Mouse (Mus musculus): ENCODE measurements around the gene Gm3776. TPM values are rescaled to one million over a fixed set of nuclear protein-coding genes. Genes with fewer than 3 reads are reported as not detected.
"Not testable (repeated sequence)": the region's sequence is repeated elsewhere in the genome, so short reads cannot be mapped to it uniquely, and the experiment has no call there.

The Gm3776 gene
- polyA plus RNA-seq, 1 experiment: 0.19 TPM

DNA sequence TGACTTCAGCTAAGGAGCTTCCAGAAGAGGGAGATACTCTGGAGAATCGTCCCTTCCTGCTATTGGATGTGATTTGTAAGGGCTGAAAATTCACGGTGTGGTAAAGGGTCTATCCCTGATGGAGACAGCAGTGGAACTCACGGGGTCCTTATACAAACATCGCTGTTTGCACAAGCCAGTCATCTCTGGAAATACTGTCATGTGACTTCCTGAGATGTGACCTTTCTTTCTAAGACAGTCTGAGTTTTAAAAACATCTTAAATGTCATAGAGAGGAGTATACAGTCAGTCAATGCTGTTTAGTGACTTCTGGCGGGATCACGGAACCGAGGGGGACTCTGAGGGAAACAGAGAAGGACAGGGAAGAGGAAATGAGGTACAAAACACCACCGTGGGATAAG, 34.3 kb upstream of the Gm3776 start:
- H3K27ac ChIP-seq (ENCODE audit: control insufficient read depth, insufficient read depth, low read length): no peak overlapping the region
- H3K27me3 ChIP-seq (ENCODE audit: control insufficient read depth, insufficient read depth, low read length): no peaks in the 10 kb centered on the region
- H3K36me3 ChIP-seq (ENCODE audit: control insufficient read depth, insufficient read depth, low read length): no peaks in the 10 kb centered on the region
- WGBS: 62% methylated on average over 8 of the region's 8 CpGs
- TF ChIP-seq POLR2A (IDR thresholded peaks at IDR 0.05; ENCODE audit: control insufficient read depth, extremely low read depth, insufficient read depth, low read length, poor library complexity) (no peak), CTCF (IDR thresholded peaks at IDR 0.05; ENCODE audit: borderline replicate concordance, control insufficient read depth, extremely low read depth, insufficient read depth, low read length, poor library complexity) (no peak)
- H3K4me3 ChIP-seq (ENCODE audit: control insufficient read depth, insufficient read depth, low read length): no peak overlapping the region
- no peaks in the 10 kb centered on the region for H3K4me1 ChIP-seq (replicated peaks; ENCODE audit: control insufficient read depth, insufficient read depth, low read length)
- DNase-seq: no peak

DNA sequence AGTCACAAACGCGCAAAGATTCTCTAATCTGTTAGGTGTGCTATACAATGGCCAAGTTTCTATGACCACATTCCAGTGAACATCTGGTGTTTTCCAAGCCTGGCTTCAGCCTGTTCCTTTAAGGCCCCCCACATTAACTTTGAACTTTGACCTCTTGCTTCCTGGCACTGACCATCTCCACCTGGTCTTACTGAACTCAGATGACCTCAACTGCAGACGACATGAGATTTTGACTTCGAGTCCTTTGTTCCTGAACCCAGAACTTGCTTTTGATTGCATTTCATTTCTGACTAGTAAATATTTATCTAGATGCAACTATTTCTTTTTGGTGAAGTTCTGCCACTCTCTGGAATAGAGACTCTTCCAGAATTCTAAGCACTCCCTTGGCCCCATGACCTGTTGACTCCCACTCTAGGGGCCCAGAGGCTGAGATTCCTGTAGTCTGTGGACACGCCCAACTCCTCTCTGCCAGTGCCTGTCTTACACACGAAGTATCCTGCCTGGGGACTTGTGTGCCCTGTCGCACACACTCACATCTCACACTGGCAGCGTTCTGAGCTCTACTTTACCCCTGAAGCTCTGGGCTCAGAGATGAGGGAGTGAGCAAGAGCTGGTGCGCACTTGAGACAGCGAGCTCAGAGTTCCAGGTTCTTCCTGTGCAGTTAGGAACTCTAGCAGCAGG, 33.6 kb upstream of the Gm3776 start:
- no peaks in the 10 kb centered on the region for H3K36me3 ChIP-seq (ENCODE audit: control insufficient read depth, insufficient read depth, low read length)
- 90% methylated on average over 10 of the region's 10 CpGs for WGBS
- no peaks in the 10 kb centered on the region for H3K4me1 ChIP-seq (replicated peaks; ENCODE audit: control insufficient read depth, insufficient read depth, low read length)
- H3K27me3 ChIP-seq (ENCODE audit: control insufficient read depth, insufficient read depth, low read length): no peaks in the 10 kb centered on the region
- no peak for TF ChIP-seq CTCF (IDR thresholded peaks at IDR 0.05; ENCODE audit: borderline replicate concordance, control insufficient read depth, extremely low read depth, insufficient read depth, low read length, poor library complexity)
- TF ChIP-seq POLR2A (IDR thresholded peaks at IDR 0.05; ENCODE audit: control insufficient read depth, extremely low read depth, insufficient read depth, low read length, poor library complexity): no peak
- H3K27ac ChIP-seq (ENCODE audit: control insufficient read depth, insufficient read depth, low read length): no peak overlapping the region
- H3K4me3 ChIP-seq (ENCODE audit: control insufficient read depth, insufficient read depth, low read length): no peak overlapping the region
- DNase-seq: no peak

DNA sequence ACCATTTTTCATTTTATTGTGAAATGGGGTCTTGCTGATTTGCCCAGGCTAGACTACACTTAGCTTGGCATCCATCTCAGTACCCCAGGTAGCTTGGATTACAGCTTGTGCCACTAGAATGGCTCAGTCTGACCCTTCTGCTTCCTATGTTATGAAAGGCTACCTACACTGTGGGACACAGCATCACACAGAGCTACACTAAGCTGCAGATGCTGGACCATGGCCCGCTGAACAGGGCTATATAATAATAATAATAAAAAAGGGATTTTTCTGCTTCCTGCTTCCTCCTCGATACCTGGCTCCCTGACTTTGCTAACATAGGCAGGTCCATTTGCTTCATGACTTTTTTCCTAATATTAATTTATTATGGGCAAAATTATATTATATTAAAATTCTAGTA, 32.5 kb upstream of the Gm3776 start:
- H3K27me3 ChIP-seq (ENCODE audit: control insufficient read depth, insufficient read depth, low read length): no peaks in the 10 kb centered on the region
- DNase-seq: no peak
- no peak overlapping the region for H3K27ac ChIP-seq (ENCODE audit: control insufficient read depth, insufficient read depth, low read length)
- H3K36me3 ChIP-seq (ENCODE audit: control insufficient read depth, insufficient read depth, low read length): no peaks in the 10 kb centered on the region
- WGBS: 97% methylated on average over 2 of the region's 2 CpGs
- no peak overlapping the region for H3K4me3 ChIP-seq (ENCODE audit: control insufficient read depth, insufficient read depth, low read length)
- TF ChIP-seq CTCF (IDR thresholded peaks at IDR 0.05; ENCODE audit: borderline replicate concordance, control insufficient read depth, extremely low read depth, insufficient read depth, low read length, poor library complexity): no peak
- TF ChIP-seq POLR2A (IDR thresholded peaks at IDR 0.05; ENCODE audit: control insufficient read depth, extremely low read depth, insufficient read depth, low read length, poor library complexity): no peak
- H3K4me1 ChIP-seq (replicated peaks; ENCODE audit: control insufficient read depth, insufficient read depth, low read length): no peaks in the 10 kb centered on the region

DNA sequence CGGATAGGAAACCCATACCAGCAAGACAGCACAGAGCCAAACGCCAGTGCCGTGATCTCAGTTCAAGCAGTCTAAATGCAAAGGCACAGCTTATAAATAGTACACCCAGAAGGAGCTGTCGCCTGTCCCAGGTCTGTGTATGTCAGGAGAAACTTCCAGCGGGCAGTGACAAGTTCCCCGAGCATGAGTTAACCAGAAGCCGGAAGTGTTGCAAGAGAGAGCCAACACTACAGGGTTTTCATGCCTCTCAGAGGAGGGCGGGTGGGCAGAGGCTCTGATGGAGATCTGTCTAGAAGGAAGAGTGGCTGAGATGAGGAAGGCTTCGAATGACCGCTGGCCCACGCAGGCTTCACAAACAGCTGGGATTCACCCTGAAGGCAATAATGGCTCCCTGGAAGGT, 31.6 kb upstream of the Gm3776 start:
- Histone ChIP-seq H3K36me3 (ENCODE audit: control insufficient read depth, insufficient read depth, low read length) (no peaks in the 10 kb centered on the region), H3K4me1 (replicated peaks; ENCODE audit: control insufficient read depth, insufficient read depth, low read length) (no peaks in the 10 kb centered on the region), H3K27ac (ENCODE audit: control insufficient read depth, insufficient read depth, low read length) (no peak overlapping the region), H3K4me3 (ENCODE audit: control insufficient read depth, insufficient read depth, low read length) (no peak overlapping the region), H3K27me3 (ENCODE audit: control insufficient read depth, insufficient read depth, low read length) (no peaks in the 10 kb centered on the region)
- 67% methylated on average over 11 of the region's 11 CpGs for WGBS
- TF ChIP-seq POLR2A (IDR thresholded peaks at IDR 0.05; ENCODE audit: control insufficient read depth, extremely low read depth, insufficient read depth, low read length, poor library complexity) (no peak), CTCF (IDR thresholded peaks at IDR 0.05; ENCODE audit: borderline replicate concordance, control insufficient read depth, extremely low read depth, insufficient read depth, low read length, poor library complexity) (no peak)
- DNase-seq: no peak

DNA sequence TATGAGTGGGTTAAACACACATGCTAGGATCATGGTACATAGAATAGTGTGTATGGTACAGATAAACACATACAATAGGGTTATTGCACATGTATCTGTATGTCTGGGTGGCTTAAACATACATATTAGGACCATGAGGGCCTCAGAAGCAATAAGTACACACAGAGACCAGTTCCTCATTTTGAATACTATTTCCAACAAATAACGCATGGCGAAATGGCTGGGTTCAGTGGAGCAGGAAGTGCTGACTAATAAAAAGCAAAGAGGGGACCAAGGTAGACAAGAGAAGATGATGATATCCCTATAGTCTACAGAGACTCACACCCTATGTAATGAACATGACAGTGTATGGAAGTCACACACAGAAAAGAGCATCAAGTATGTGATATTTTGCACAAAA, 28.8 kb upstream of the Gm3776 start:
- H3K36me3 ChIP-seq (ENCODE audit: control insufficient read depth, insufficient read depth, low read length): no peaks in the 10 kb centered on the region
- H3K4me3 ChIP-seq (ENCODE audit: control insufficient read depth, insufficient read depth, low read length): no peak overlapping the region
- no peak for TF ChIP-seq CTCF (IDR thresholded peaks at IDR 0.05; ENCODE audit: borderline replicate concordance, control insufficient read depth, extremely low read depth, insufficient read depth, low read length, poor library complexity)
- no peak for TF ChIP-seq POLR2A (IDR thresholded peaks at IDR 0.05; ENCODE audit: control insufficient read depth, extremely low read depth, insufficient read depth, low read length, poor library complexity)
- WGBS: 73% methylated on average over 2 of the region's 2 CpGs
- H3K27ac ChIP-seq (ENCODE audit: control insufficient read depth, insufficient read depth, low read length): no peak overlapping the region
- H3K4me1 ChIP-seq (replicated peaks; ENCODE audit: control insufficient read depth, insufficient read depth, low read length): no peaks in the 10 kb centered on the region
- no peaks in the 10 kb centered on the region for H3K27me3 ChIP-seq (ENCODE audit: control insufficient read depth, insufficient read depth, low read length)
- DNase-seq: no peak

DNA sequence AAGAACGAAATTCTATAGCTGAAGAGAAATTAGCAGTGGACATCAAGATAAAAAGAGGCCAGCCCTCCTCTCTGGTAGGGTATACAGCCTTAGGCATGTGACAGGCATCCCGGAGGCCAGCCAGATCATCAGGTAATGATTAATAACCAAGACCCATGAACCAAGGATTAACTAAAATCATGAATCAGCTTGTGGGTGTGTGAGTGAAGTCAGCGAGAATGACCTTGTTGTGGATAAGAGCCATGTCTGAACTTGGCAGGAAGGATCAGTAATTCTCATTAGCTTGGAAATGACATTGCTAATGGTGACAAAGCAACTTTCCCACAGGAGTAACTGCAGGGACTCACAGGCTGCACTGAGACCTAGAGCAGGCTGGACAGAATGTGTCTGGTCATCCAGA, 27.3 kb upstream of the Gm3776 start:
- H3K36me3 ChIP-seq (ENCODE audit: control insufficient read depth, insufficient read depth, low read length); H3K4me3 ChIP-seq (ENCODE audit: control insufficient read depth, insufficient read depth, low read length); H3K27me3 ChIP-seq (ENCODE audit: control insufficient read depth, insufficient read depth, low read length); H3K27ac ChIP-seq (ENCODE audit: control insufficient read depth, insufficient read depth, low read length); H3K4me1 ChIP-seq (replicated peaks; ENCODE audit: control insufficient read depth, insufficient read depth, low read length); DNase-seq: not testable (repeated sequence)
- WGBS: 93% methylated on average over 3 of the region's 3 CpGs

DNA sequence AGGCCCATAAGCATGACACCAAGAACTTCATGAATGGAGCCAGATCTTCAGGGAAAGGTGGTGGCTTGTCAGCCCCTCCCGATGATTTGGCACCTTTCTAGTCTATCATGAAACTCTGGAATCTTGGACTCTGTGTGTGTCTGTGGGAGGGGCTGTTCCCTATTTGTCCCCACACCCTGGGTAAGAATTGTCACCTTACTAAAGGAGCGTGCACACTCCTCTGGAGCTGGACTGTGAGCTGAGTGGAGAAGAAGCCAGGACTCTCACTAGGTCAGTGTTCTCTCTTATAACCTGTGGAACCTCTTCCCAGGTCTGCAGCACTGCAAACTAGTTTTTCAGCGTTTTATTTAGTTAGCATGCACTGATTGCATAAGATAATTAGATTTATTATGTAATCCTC, 26.5 kb upstream of the Gm3776 start, which contains the start of gene Gsta1:
Gene Gsta1 (plus strand): TSS at position 196 of the 400 bp plus-strand sequence.
- not testable (repeated sequence) for H3K27me3 ChIP-seq (ENCODE audit: control insufficient read depth, insufficient read depth, low read length); H3K36me3 ChIP-seq (ENCODE audit: control insufficient read depth, insufficient read depth, low read length); H3K4me1 ChIP-seq (replicated peaks; ENCODE audit: control insufficient read depth, insufficient read depth, low read length); H3K4me3 ChIP-seq (ENCODE audit: control insufficient read depth, insufficient read depth, low read length); DNase-seq; H3K27ac ChIP-seq (ENCODE audit: control insufficient read depth, insufficient read depth, low read length)
- WGBS: 100% methylated on average over 2 of the region's 3 CpGs

DNA sequence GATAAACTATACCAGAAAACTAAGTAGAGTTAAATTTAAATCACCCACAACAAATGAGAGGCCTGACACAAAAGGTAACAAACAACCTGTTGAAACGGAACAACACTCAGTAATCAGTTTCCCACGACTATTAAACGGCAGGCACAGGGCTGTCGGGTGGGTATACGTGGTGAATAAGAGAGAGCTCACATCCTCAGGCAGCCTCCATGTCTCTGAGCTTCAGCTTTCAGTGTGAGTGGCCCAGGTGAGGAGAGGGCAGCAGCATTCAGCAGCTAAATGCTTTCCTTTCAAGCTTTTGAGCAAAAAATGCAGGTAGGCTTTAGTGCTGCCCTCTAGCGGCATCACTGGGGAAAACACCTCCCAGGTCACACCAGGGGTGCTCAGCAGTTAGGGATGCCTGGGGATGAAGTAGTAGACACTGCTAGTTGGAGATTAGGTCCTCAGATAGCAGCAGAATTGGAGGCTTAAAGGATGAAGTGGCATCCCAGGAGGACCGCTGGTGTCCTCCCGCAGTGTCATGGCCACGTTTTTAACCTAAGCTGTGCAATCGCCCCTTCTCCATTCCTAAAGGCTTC, 23.7 kb upstream of the Gm3776 start:
- DNase-seq; H3K27ac ChIP-seq (ENCODE audit: control insufficient read depth, insufficient read depth, low read length); H3K27me3 ChIP-seq (ENCODE audit: control insufficient read depth, insufficient read depth, low read length); H3K4me3 ChIP-seq (ENCODE audit: control insufficient read depth, insufficient read depth, low read length); H3K36me3 ChIP-seq (ENCODE audit: control insufficient read depth, insufficient read depth, low read length); H3K4me1 ChIP-seq (replicated peaks; ENCODE audit: control insufficient read depth, insufficient read depth, low read length): not testable (repeated sequence)
- WGBS: no CpG with 5 or more reads among the region's 10 CpGs

DNA sequence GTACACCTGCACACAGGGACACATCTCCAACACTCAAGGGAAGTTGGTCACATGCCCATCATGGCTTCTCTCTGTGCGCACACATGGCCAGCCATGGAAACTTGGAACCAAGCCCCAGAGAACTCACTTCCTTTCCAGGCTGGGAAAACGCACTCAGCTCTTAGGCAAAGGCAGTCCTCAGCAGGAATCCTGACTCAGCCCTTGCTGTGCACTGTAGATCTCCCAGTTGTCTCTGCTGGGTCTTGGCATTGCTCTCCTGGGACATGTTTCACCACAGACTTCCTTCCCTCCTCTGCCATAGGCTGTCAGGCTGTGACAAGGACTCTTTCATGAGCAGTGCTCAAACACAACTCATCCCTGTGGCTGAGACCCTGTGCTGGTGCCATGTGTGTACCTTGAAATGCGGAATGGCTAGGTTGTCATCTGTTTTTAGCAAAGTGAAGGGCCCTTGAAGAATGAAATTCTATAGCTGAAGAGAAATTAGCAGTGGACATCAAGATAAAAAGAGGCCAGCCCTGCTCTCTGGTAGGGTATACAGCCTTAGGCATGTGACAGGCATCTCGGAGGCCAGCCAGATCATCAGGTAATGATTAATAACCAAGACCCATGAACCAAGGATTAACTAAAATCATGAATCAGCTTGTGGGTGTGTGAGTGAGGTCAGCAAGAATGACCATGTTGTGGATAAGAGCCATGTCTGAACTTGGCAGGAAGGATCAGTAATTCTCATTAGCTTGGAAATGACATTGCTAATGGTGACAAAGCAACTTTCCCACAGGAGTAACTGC, 1.1 kb upstream of the Gm3776 start:
- H3K27me3 ChIP-seq (ENCODE audit: control insufficient read depth, insufficient read depth, low read length); H3K27ac ChIP-seq (ENCODE audit: control insufficient read depth, insufficient read depth, low read length); H3K36me3 ChIP-seq (ENCODE audit: control insufficient read depth, insufficient read depth, low read length); DNase-seq; H3K4me3 ChIP-seq (ENCODE audit: control insufficient read depth, insufficient read depth, low read length); H3K4me1 ChIP-seq (replicated peaks; ENCODE audit: control insufficient read depth, insufficient read depth, low read length): not testable (repeated sequence)
- WGBS: 89% methylated on average over 4 of the region's 4 CpGs

All from thymus, adult 2 months (tissue).